Mouse (Mus musculus): Measurements from ENCODE around the gene Ybx2. TPM values are rescaled to one million over a fixed set of nuclear protein-coding genes. Genes with fewer than 3 reads are reported as not detected.

The Ybx2 gene
- polyA plus RNA-seq, 1 experiment: 45.0 TPM

DNA sequence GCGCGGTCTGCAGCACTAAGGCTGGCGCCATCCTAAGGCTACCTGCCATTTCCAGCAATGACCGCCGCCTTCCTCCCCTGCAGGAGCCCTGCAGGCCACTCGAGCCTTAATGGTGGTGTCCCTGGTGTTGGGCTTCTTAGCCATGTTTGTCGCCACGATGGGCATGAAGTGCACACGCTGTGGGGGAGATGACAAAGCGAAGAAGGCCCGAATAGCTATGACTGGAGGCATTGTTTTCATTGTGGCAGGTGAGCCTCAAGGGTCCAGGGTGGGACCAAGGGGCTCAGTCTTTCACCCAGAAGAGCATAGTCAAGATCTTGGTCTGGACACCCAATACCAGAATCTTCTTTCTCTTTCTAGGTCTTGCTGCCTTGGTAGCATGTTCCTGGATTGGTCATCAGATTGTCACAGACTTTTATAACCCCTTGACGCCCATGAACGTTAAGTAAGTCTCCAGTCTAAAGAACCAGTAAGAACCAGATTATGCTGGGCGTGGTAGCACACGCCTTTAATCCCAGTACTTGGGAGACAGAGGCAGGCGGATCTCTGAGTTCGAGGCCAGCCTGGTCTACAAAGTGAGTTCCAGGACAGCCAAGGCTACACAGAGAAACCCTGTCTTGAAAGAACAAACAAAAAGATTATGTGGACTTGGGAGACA is 31.4 kb downstream of the Ybx2 start:
- no peak for TF ChIP-seq CTCF (IDR thresholded peaks at IDR 0.05; ENCODE audit: borderline replicate concordance, extremely low read depth, insufficient read depth, insufficient read length)
- TF ChIP-seq POLR2A (IDR thresholded peaks at IDR 0.05; ENCODE audit: borderline replicate concordance, extremely low read depth, insufficient read depth, insufficient read length, poor library complexity, severe bottlenecking): no peak

DNA sequence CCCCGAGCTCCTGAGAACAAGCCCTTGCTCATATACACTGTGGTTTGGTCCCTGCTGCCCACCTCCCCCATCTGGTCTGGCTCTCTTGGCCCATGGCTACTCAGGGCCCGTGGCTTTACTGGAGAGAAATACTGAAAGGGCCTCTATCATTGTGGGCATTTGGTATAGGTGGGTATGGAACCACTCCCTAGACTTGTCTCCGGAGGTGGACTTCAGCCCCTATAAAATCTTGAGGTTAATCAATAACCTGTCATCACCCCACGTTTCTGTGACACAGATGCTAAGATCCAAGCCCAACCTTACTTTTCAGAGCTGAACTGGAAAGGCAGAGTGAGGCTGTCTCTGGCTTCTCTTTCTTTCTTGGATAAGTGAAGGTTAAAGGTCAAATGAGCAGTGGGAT is 33.2 kb downstream of the Ybx2 start:
- TF ChIP-seq CTCF (IDR thresholded peaks at IDR 0.05; ENCODE audit: borderline replicate concordance, extremely low read depth, insufficient read depth, insufficient read length) (no peak), POLR2A (IDR thresholded peaks at IDR 0.05; ENCODE audit: borderline replicate concordance, extremely low read depth, insufficient read depth, insufficient read length, poor library complexity, severe bottlenecking) (no peak)
- DNase-seq (ENCODE audit: low read depth): no peak

More for the DNA sequence above, 31.4 kb downstream of the Ybx2 start:
- DNase-seq (ENCODE audit: low read depth): no peak

DNA sequence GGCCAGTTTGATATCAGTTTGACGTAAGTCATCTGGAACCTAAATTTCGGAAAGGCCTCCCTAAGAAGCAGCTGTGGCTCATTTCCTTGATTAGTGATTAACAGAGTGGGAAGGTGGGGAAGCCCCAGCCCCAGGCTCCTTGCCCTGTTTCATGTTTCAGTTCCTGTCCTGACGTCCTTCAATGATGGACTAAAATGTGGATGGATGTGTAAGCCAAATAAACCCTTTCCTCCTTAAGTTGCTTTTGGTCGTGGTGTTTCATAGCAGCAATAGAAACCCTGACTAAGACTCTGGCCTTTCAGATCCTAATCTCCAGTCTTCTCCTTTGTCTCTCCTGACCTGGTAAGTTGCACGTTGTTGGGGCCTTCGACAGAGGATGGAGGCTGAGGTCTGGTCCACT is 34.6 kb downstream of the Ybx2 start:
- TF ChIP-seq CTCF (IDR thresholded peaks at IDR 0.05; ENCODE audit: borderline replicate concordance, extremely low read depth, insufficient read depth, insufficient read length) (no peak), POLR2A (IDR thresholded peaks at IDR 0.05; ENCODE audit: borderline replicate concordance, extremely low read depth, insufficient read depth, insufficient read length, poor library complexity, severe bottlenecking) (no peak)
- no peak for DNase-seq (ENCODE audit: low read depth)

DNA sequence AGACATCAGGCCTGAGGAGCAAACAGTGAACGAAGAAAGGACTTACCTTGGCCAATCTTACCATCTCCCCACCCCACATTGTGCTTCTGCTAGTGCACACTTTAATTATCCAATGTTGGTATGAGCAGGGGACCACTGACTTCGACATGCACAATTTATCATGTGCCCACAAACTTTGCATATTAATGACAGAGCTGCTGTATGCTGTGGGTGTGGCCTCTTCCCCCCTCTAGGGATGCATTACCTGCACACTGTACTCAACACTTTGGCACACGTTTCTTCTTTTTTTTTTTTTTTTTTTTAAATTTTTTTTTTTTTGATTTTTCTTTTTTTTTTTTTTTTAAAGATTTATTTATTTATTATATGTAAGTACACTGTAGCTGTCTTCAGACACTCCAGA is 35.2 kb downstream of the Ybx2 start:
- TF ChIP-seq POLR2A (IDR thresholded peaks at IDR 0.05; ENCODE audit: borderline replicate concordance, extremely low read depth, insufficient read depth, insufficient read length, poor library complexity, severe bottlenecking): no peak
- no peak for TF ChIP-seq CTCF (IDR thresholded peaks at IDR 0.05; ENCODE audit: borderline replicate concordance, extremely low read depth, insufficient read depth, insufficient read length)
- DNase-seq (ENCODE audit: low read depth): no peak

DNA sequence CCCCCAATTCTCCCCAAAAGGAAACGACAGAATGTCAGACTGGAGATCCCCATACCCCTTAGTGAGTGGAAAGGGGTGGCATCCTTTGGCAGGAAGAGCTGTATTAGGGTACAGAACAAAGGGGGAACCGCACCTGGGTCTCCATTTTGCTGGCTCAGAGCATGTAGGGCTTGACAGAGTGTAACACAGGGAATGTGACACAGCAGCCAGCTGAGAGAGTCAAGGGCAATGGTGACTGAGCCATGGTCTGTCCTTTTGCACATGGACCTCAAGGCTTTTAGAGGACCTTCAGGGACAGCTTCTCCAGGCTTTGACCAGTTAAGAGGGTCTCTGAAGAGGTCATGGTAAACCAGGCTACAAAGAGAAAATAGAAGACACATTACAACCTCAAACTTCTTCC is 39.3 kb downstream of the Ybx2 start:
- DNase-seq (ENCODE audit: low read depth): no peak
- no peak for TF ChIP-seq CTCF (IDR thresholded peaks at IDR 0.05; ENCODE audit: borderline replicate concordance, extremely low read depth, insufficient read depth, insufficient read length)
- no peak for TF ChIP-seq POLR2A (IDR thresholded peaks at IDR 0.05; ENCODE audit: borderline replicate concordance, extremely low read depth, insufficient read depth, insufficient read length, poor library complexity, severe bottlenecking)

DNA sequence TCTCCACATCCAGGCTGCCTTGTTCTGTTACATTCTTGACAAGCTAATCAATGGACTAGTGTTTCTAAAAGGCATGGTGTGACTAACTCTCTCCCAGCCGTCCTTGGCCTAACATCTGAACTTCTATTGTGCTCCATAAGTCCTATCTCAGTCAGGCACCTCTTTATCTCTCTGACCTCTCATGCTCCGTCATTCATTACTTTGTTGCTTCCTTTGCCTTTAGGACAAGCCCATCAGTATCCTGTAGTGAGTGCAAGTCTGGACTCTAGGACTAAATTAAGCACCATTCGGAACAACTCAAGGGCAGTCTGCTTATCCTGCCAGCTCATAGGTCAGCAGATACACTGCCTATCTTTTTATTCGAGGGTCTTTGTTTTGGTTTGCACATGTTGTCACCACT is 40.7 kb downstream of the Ybx2 start:
- DNase-seq (ENCODE audit: low read depth): no peak
- TF ChIP-seq CTCF (IDR thresholded peaks at IDR 0.05; ENCODE audit: borderline replicate concordance, extremely low read depth, insufficient read depth, insufficient read length) (no peak), POLR2A (IDR thresholded peaks at IDR 0.05; ENCODE audit: borderline replicate concordance, extremely low read depth, insufficient read depth, insufficient read length, poor library complexity, severe bottlenecking) (no peak)

DNA sequence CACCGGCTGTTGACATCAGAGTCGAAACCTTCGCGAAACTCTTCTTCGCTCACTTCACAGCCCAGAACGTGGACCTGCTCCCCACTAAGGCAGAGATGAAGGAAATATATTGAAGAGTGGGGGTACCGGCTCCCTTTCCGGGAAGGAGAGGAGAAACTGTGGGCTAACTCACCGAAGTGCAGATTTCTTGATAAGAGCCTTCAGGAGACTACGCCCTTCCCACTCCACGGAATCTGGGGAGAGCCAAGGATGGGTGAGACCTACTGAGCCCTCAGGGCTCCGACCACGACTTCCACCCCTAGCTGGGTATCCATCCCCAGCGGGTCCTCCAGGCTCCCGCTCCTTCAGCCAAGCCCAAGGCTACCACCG is 44.2 kb downstream of the Ybx2 start:
- no peak for TF ChIP-seq POLR2A (IDR thresholded peaks at IDR 0.05; ENCODE audit: borderline replicate concordance, extremely low read depth, insufficient read depth, insufficient read length, poor library complexity, severe bottlenecking)
- no peak for DNase-seq (ENCODE audit: low read depth)

DNA sequence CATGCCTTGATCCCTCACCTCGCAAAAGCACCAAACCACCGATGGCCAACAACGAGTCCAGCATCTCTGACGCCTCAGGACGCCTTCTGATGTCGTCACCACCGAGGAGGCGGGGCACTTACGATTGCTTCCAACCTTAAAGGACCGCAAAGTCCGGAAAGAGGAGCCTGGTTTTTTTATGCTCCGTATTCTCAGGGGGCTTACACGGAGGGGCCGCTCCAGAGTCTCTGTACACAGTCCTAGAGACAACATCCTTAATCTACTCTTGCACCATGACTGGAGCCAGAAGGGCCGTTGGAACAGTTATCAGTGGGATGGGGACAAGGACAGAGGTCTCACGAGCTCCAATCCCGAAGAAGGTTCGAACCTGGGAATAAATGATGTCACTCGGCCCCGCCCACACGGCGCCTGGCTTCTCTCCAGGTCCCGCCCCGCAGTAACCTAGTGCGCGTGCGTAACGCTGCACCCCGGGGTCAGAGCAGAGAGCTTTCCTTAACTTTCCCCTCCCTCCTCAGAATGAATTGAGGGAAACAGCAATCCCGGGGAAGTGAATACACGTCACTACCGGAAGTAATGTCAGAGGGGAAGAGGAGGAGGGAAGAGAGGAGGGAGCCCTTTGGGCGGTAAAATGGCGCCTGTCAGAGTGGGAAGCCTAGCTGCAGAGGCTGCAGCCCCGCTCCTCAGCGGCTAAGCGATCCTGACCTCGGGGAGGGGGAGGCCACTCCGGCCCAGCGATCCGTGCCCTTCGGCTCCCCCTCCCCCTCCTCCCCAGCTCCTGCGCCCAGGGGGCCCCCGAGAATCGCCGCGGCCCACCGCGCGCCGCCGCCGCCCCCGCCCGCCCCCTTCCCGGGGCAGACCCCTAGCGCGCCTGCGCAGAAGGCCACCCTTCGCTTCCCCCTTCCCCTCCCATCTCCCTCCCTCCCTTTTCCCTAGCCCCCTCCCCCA is 44.9 kb downstream of the Ybx2 start:
- TF ChIP-seq POLR2A (IDR thresholded peaks at IDR 0.05; ENCODE audit: borderline replicate concordance, extremely low read depth, insufficient read depth, insufficient read length, poor library complexity, severe bottlenecking) (peak; percentile 91), CTCF (IDR thresholded peaks at IDR 0.05; ENCODE audit: borderline replicate concordance, extremely low read depth, insufficient read depth, insufficient read length) (no peak)
- DNase-seq (ENCODE audit: low read depth): peak; percentile 100

DNA sequence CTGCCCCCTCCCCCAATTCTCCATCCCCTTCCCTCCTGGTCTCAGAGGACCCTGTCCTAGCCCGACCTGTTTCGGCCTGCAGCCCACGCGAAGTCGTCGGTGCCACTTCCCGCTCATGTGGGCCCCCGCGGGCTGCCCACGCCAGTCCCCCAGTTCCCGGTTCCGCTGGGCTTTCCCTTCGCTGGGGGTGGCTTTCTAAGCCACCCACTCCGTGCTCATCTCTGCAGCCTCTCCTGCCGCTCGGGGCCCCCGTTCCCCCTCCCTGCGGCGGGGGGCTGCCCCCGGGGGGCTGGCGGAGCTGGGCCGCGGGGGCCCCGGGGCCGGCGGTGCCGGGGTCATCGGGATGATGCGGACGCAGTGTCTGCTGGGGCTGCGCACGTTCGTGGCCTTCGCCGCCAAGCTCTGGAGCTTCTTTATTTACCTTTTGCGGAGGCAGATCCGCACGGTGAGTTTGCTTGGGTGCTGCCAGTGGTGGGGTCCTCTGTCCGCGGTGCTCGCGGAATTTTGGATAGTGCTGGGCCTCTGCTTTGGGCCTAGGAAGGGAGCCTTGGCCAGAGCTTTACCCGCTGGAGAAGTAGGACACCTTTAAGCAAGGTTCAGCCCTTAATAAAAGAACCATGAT is 45.7 kb downstream of the Ybx2 start, which contains the start of gene Ctdnep1:
Gene Ctdnep1, plus strand, starts transcription at position 16 of the 622 bp plus-strand sequence.
- TF ChIP-seq POLR2A (IDR thresholded peaks at IDR 0.05; ENCODE audit: borderline replicate concordance, extremely low read depth, insufficient read depth, insufficient read length, poor library complexity, severe bottlenecking) (no peak), CTCF (IDR thresholded peaks at IDR 0.05; ENCODE audit: borderline replicate concordance, extremely low read depth, insufficient read depth, insufficient read length) (no peak)
- no peak for DNase-seq (ENCODE audit: low read depth)

DNA sequence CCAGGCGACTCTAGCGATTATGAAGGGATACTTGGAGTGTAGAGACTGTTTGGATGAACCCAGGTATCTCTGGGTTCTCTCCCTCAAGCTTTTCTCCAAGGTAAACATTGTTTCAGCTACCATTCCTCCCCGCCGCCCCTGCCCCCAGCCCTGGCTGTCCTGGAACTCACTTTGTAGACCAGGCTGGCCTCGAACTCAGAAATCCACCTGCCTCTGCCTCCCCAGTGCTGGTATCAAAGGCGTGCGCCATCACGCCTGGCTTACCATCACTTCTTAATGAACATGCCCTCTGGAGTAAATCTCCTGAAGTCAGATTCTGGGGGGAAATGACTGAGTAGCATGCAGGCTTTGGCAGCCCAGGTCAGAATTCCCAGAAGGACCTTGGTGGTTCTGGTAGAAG is 46.6 kb downstream of the Ybx2 start, which contains the start of gene Elp5:
Gene Elp5, minus strand, starts transcription at position 293 of the 400 bp plus-strand sequence.
- DNase-seq (ENCODE audit: low read depth): no peak
- TF ChIP-seq CTCF (IDR thresholded peaks at IDR 0.05; ENCODE audit: borderline replicate concordance, extremely low read depth, insufficient read depth, insufficient read length) (no peak), POLR2A (IDR thresholded peaks at IDR 0.05; ENCODE audit: borderline replicate concordance, extremely low read depth, insufficient read depth, insufficient read length, poor library complexity, severe bottlenecking) (no peak)

DNA sequence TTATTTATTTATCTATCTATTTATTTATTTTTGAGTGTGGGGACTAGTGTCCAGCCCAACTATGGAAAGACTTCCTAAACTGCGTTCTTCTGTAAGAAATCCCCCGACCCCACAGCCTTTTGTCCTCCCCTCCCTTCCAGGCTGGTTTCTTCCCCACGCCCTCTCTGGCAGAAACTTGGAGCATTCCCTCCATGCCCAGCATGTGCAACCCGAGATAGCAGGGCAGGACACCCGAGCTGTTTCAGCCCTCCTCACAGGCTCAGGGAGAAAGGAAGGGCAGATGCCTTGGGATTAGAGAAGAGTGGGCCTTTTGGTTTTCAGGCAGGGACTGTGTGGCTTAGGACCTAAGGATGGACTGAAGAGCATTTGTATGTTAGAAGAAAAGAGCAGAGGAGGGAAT is 47.3 kb downstream of the Ybx2 start:
- no peak for TF ChIP-seq POLR2A (IDR thresholded peaks at IDR 0.05; ENCODE audit: borderline replicate concordance, extremely low read depth, insufficient read depth, insufficient read length, poor library complexity, severe bottlenecking)
- TF ChIP-seq CTCF (IDR thresholded peaks at IDR 0.05; ENCODE audit: borderline replicate concordance, extremely low read depth, insufficient read depth, insufficient read length): no peak
- DNase-seq (ENCODE audit: low read depth): no peak
